Mouse (Mus musculus) embryonic facial prominence, embryonic 14.5 days (tissue): Measurements from ENCODE around the gene Rce1. TPM values are rescaled to one million over a fixed set of nuclear protein-coding genes. Genes with fewer than 3 reads are reported as not detected.
"Not testable (repeated sequence)": the region's sequence is repeated elsewhere in the genome, so short reads cannot be mapped to it uniquely, and the experiment has no call there.

Source experiments
- ATAC-seq: fragments of 200-750 bp; cut with Nextera tagmentation; 2 replicates; pipeline ENCODE4 v1.8.0; 2017; ENCODE audit warnings: low read depth, moderate number of reproducible peaks, moderate TSS enrichment
- DNase-seq: peaks from one replicate; pipeline ENCODE4 v3.0.0-alpha.2; 2015; ENCODE audit warnings: low spot score
- H3K27ac ChIP-seq: fragments of 300-500 bp; sonication (generic); replicated peaks from 2 replicates; pipeline ENCODE4 v1.5.1; 2014; ENCODE audit warnings: low read depth, mild to moderate bottlenecking, low read length, moderate library complexity
- H3K27me3 ChIP-seq: fragments of 300-500 bp; sonication (generic); replicated peaks from 2 replicates; pipeline ENCODE4 v1.6.1; 2014; ENCODE audit warnings: low read length; ENCODE audit not compliant: control insufficient read depth, insufficient read depth
- H3K36me3 ChIP-seq: fragments of 300-500 bp; sonication (generic); 2 replicates; pipeline ENCODE4 v1.6.1; 2014; ENCODE audit warnings: low read length, mixed read lengths; ENCODE audit not compliant: control insufficient read depth, insufficient read depth
- H3K4me1 ChIP-seq: fragments of 300-500 bp; sonication (generic); 2 replicates; pipeline ENCODE4 v1.6.1; 2014; ENCODE audit warnings: antibody characterized with exemption, low read length; ENCODE audit not compliant: control insufficient read depth, insufficient read depth
- H3K4me2 ChIP-seq: fragments of 300-500 bp; sonication (generic); 2 replicates; pipeline ENCODE4 v1.6.1; 2014; ENCODE audit warnings: low read depth, mild to moderate bottlenecking, low read length, moderate library complexity, mixed read lengths
- H3K4me3 ChIP-seq: fragments of 300-500 bp; sonication (generic); 2 replicates; pipeline ENCODE4 v1.5.1; 2014; ENCODE audit warnings: low read depth, mild to moderate bottlenecking, low read length
- H3K9ac ChIP-seq: fragments of 300-500 bp; sonication (generic); 2 replicates; pipeline ENCODE4 v1.6.1; 2014; ENCODE audit warnings: low read depth, mild to moderate bottlenecking, low read length, moderate library complexity, mixed read lengths
- H3K9me3 ChIP-seq: fragments of 300-500 bp; sonication (generic); 2 replicates; pipeline ENCODE4 v1.6.1; 2016; ENCODE audit warnings: low read length; ENCODE audit not compliant: control insufficient read depth
- WGBS: fragments of 180-500 bp; shearing (Covaris S2); extraction: QIAGEN DNeasy Blood & Tissue Kit; methylation state at CpG from one replicate; pipeline ENCODE4 v1.1.7; 2014; 5-methylcytosine and 5-hydroxymethylcytosine counted together
- microRNA-seq: library from miRNA; unstranded; fragments of <30 nt; microRNA quantifications from one replicate; pipeline ENCODE4, GENCODE M21; 2016; ENCODE audit warnings: borderline number of aligned reads
- polyA plus RNA-seq: library from polyadenylated mRNA; unstranded; fragments of >200 nt; fragmentation: Nextera tagmentation; extraction: Ambion mirVana; gene quantifications from 2 replicates; pipeline ENCODE4 v1.2.1, GENCODE M21; 2014

Gene Rce1
- polyA plus RNA-seq, 1 experiment from 2014 or later = 52.1 TPM

GRCm38 (mm10) chr19:4588430-4588829 is 37.0 kb downstream of the Rce1 start:
- WGBS = 63% methylated on average over 3 of the region's 3 CpGs
- DNase-seq (no peak), ATAC-seq (no peak)
- Histone ChIP-seq H3K36me3 (no peaks in the 10 kb centered on the region), H3K4me1 (no peaks in the 10 kb centered on the region), H3K4me2 (no peak overlapping the region), H3K4me3 (no peak overlapping the region), H3K9me3 (no peaks in the 10 kb centered on the region), H3K9ac (no peak overlapping the region), H3K27ac (no peak overlapping the region), H3K27me3 (no peaks in the 10 kb centered on the region)

GRCm38 (mm10) chr19:4587426-4587825 is 38.0 kb downstream of the Rce1 start:
- ATAC-seq = no peak
- H3K4me3 ChIP-seq = no peak overlapping the region
- no peaks in the 10 kb centered on the region for H3K4me1 ChIP-seq
- H3K9me3 ChIP-seq = no peaks in the 10 kb centered on the region
- H3K9ac ChIP-seq = no peak overlapping the region
- no peak for DNase-seq
- no peak overlapping the region for H3K27ac ChIP-seq
- H3K36me3 ChIP-seq = no peaks in the 10 kb centered on the region
- no peak overlapping the region for H3K4me2 ChIP-seq
- 71% methylated on average over 2 of the region's 2 CpGs for WGBS
- no peaks in the 10 kb centered on the region for H3K27me3 ChIP-seq

- not testable (repeated sequence) for H3K4me1 ChIP-seq, H3K27me3 ChIP-seq, H3K36me3 ChIP-seq, H3K9me3 ChIP-seq, ATAC-seq, H3K9ac ChIP-seq, H3K4me2 ChIP-seq, H3K27ac ChIP-seq, H3K4me3 ChIP-seq, DNase-seq
These were observed 38.7 kb downstream of the Rce1 start for GRCm38 (mm10) chr19:4586783-4587182.

GRCm38 (mm10) chr19:4583856-4584255 is 41.6 kb downstream of the Rce1 start:
- Histone ChIP-seq H3K4me2 (no peak overlapping the region), H3K4me1 (no peaks in the 10 kb centered on the region), H3K27me3 (no peaks in the 10 kb centered on the region), H3K4me3 (no peak overlapping the region), H3K27ac (no peak overlapping the region), H3K9me3 (no peaks in the 10 kb centered on the region), H3K9ac (no peak overlapping the region), H3K36me3 (no peaks in the 10 kb centered on the region)
- 66% methylated on average over 2 of the region's 2 CpGs for WGBS
- DNase-seq = no peak
- no peak for ATAC-seq

GRCm38 (mm10) chr19:4579296-4579695 is 46.1 kb downstream of the Rce1 start:
- WGBS = 77% methylated on average over 5 of the region's 5 CpGs
- no peak for ATAC-seq

GRCm38 (mm10) chr19:4578799-4579198 is 46.6 kb downstream of the Rce1 start:
- Histone ChIP-seq H3K9me3 (no peaks in the 10 kb centered on the region), H3K4me2 (no peak overlapping the region), H3K4me1 (no peaks in the 10 kb centered on the region), H3K27me3 (no peaks in the 10 kb centered on the region), H3K9ac (no peak overlapping the region), H3K27ac (no peak overlapping the region), H3K4me3 (no peak overlapping the region), H3K36me3 (no peaks in the 10 kb centered on the region)
- ATAC-seq = no peak
- 53% methylated on average over 2 of the region's 2 CpGs for WGBS
- DNase-seq = no peak

More at GRCm38 (mm10) chr19:4579296-4579695, 46.1 kb downstream of the Rce1 start:
- no peaks in the 10 kb centered on the region for H3K36me3 ChIP-seq
- no peaks in the 10 kb centered on the region for H3K9me3 ChIP-seq
- H3K4me1 ChIP-seq = no peaks in the 10 kb centered on the region
- no peak for DNase-seq
- H3K27ac ChIP-seq = no peak overlapping the region
- no peak overlapping the region for H3K4me2 ChIP-seq
- H3K9ac ChIP-seq = no peak overlapping the region
- H3K4me3 ChIP-seq = no peak overlapping the region
- H3K27me3 ChIP-seq = no peaks in the 10 kb centered on the region

GRCm38 (mm10) chr19:4573241-4573640 is 52.2 kb downstream of the Rce1 start:
- H3K27me3 ChIP-seq = no peaks in the 10 kb centered on the region
- ATAC-seq = no peak
- H3K9me3 ChIP-seq = no peaks in the 10 kb centered on the region
- H3K4me2 ChIP-seq = no peak overlapping the region
- H3K9ac ChIP-seq = no peak overlapping the region
- no peak overlapping the region for H3K27ac ChIP-seq
- 90% methylated on average over 1 of the region's 1 CpGs for WGBS
- H3K36me3 ChIP-seq = no peaks in the 10 kb centered on the region
- DNase-seq = no peak
- H3K4me3 ChIP-seq = no peak overlapping the region
- no peaks in the 10 kb centered on the region for H3K4me1 ChIP-seq

Small RNA genes within 50 kb of the gene (microRNA-seq; reads per million reads assigned to microRNA genes)
- 0.50 reads per million for gene Mir6986

Other genes with a start within 250 kb of the Rce1 start
- gene Kdm2a, start 227.4 kb downstream of the Rce1 start, polyA plus RNA-seq = 48.3 and 52.6 TPM in 2 replicates
- gene Rhod, start 186.2 kb downstream of the Rce1 start, polyA plus RNA-seq = 30.0 and 40.4 TPM in 2 replicates
- 0.90 and 1.9 TPM in 2 replicates for gene Syt12, start 148.2 kb downstream of the Rce1 start, polyA plus RNA-seq
- gene 2010003K11Rik, start 127.1 kb downstream of the Rce1 start, polyA plus RNA-seq = not detected in 2 replicates
- 18.4 TPM in 2 replicates for gene Pcx, start 115.2 kb downstream of the Rce1 start, polyA plus RNA-seq
- gene Lrfn4, start 10.0 kb downstream of the Rce1 start, polyA plus RNA-seq = 7.4 and 9.7 TPM in 2 replicates
- gene Gm960, start 73.0 kb upstream of the Rce1 start, polyA plus RNA-seq = 3.9 and 4.6 TPM in 2 replicates
- 3.7 and 4.0 TPM in 2 replicates for gene Sptbn2, start 85.5 kb upstream of the Rce1 start, polyA plus RNA-seq
- gene Rbm4b, start 130.9 kb upstream of the Rce1 start, polyA plus RNA-seq = 41.1 and 50.0 TPM in 2 replicates
- gene Rbm4, start 168.3 kb upstream of the Rce1 start, polyA plus RNA-seq = 68.6 and 72.0 TPM in 2 replicates
- 14.9 and 17.1 TPM in 2 replicates for gene Gm21992, start 186.0 kb upstream of the Rce1 start, polyA plus RNA-seq
- 61.5 and 65.3 TPM in 2 replicates for gene Rbm14, start 186.0 kb upstream of the Rce1 start, polyA plus RNA-seq
- 48.3 and 54.1 TPM in 2 replicates for gene Ccs, start 213.7 kb upstream of the Rce1 start, polyA plus RNA-seq
- 0.54 and 0.64 TPM in 2 replicates for gene Ccdc87, start 213.7 kb upstream of the Rce1 start, polyA plus RNA-seq
- gene Ctsf, start 229.5 kb upstream of the Rce1 start, polyA plus RNA-seq = 44.1 and 50.4 TPM in 2 replicates